Mouse (Mus musculus): Measurements from ENCODE around the gene Cacnb2. TPM values are rescaled to one million over a fixed set of nuclear protein-coding genes. Genes with fewer than 3 reads are reported as not detected.
A peak's percentile ranks its signal among the peaks of the same experiment; 100 is the strongest.

Gene Cacnb2
- polyA plus RNA-seq, 1 experiment from 2014 or later = 0.77 TPM

GRCm38 (mm10) chr2:15008072-15008471 is 405.2 kb downstream of the Cacnb2 start:
- Histone ChIP-seq H3K27ac (replicated peaks; ENCODE audit: low read depth, low read length) (no peak overlapping the region), H3K4me1 (ENCODE audit: control insufficient read depth, insufficient read depth, low read length) (no peaks in the 10 kb centered on the region), H3K4me3 (ENCODE audit: low read depth, low read length) (no peak overlapping the region), H3K36me3 (replicated peaks; ENCODE audit: control insufficient read depth, insufficient read depth, low read depth, low read length) (no peaks in the 10 kb centered on the region), H3K4me2 (ENCODE audit: low read depth, low read length) (no peak overlapping the region), H3K27me3 (ENCODE audit: control insufficient read depth, insufficient read depth, low read length) (no peaks in the 10 kb centered on the region), H3K9ac (replicated peaks; ENCODE audit: low read length) (no peak overlapping the region), H3K9me3 (replicated peaks; ENCODE audit: control insufficient read depth, low read length) (no peaks in the 10 kb centered on the region)
- ATAC-seq (replicated peaks; ENCODE audit: insufficient number of reproducible peaks, low FRiP score, low TSS enrichment, low read depth) (no peak), DNase-seq (ENCODE audit: low spot score) (no peak)
- WGBS = 96% methylated on average over 1 of the region's 1 CpGs

DNA sequence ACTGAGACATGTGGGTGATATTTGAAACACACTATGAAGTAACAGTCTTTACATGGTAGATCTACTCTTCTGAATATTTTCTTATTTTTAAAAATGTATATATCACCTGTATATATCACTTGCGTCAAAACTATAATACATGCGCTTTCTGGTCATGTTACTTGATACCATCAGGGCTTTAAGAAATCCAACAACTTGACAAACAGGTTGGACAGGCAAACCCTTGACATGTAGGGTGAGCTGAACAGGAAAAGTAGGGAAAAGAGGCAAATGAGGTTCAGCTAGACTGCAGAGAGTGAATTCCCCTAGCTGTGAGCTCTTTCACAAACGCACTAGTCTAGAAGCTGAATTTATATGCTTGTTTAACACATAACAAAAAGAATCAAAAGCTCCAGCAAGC is 423.9 kb downstream of the Cacnb2 start:
- Histone ChIP-seq H3K9me3 (replicated peaks; ENCODE audit: control insufficient read depth, low read length) (no peaks in the 10 kb centered on the region), H3K4me1 (ENCODE audit: control insufficient read depth, insufficient read depth, low read length) (no peaks in the 10 kb centered on the region), H3K9ac (replicated peaks; ENCODE audit: low read length) (no peak overlapping the region), H3K27me3 (ENCODE audit: control insufficient read depth, insufficient read depth, low read length) (no peaks in the 10 kb centered on the region), H3K27ac (replicated peaks; ENCODE audit: low read depth, low read length) (no peak overlapping the region), H3K36me3 (replicated peaks; ENCODE audit: control insufficient read depth, insufficient read depth, low read depth, low read length) (0 out of 2 replicates have a peak, but pooled peaks cover 2% of the 10 kb centered on the region), H3K4me3 (ENCODE audit: low read depth, low read length) (no peak overlapping the region), H3K4me2 (ENCODE audit: low read depth, low read length) (no peak overlapping the region)
- WGBS = 87% methylated on average over 3 of the region's 3 CpGs
- DNase-seq (ENCODE audit: low spot score) = peak; percentile 22
- ATAC-seq (replicated peaks; ENCODE audit: insufficient number of reproducible peaks, low FRiP score, low TSS enrichment, low read depth) = no peak

DNA sequence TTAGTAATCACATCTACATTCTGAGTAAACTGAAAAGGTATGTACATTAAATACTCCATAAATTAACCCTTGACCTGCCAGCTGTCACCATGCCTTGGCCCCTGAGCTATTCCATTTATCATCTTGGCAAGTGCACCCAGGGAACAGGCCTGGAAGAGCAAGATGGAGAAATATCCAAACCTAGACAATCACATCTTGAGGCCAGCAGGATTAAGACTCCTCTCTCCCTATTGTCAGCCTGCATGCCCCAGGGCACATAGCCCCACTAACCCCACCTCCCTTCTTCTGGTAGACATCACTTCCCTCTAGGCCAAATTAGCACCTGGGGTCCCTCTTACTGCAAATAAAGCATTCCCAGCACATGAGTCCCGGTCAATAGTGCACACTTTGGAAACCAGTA is 424.9 kb downstream of the Cacnb2 start:
- no peak for DNase-seq (ENCODE audit: low spot score)
- H3K4me3 ChIP-seq (ENCODE audit: low read depth, low read length) = no peak overlapping the region
- WGBS = 92% methylated on average over 1 of the region's 1 CpGs
- no peaks in the 10 kb centered on the region for H3K4me1 ChIP-seq (ENCODE audit: control insufficient read depth, insufficient read depth, low read length)
- 0 out of 2 replicates have a peak, but pooled peaks cover 2% of the 10 kb centered on the region for H3K36me3 ChIP-seq (replicated peaks; ENCODE audit: control insufficient read depth, insufficient read depth, low read depth, low read length)
- no peak overlapping the region for H3K27ac ChIP-seq (replicated peaks; ENCODE audit: low read depth, low read length)
- H3K9me3 ChIP-seq (replicated peaks; ENCODE audit: control insufficient read depth, low read length) = no peaks in the 10 kb centered on the region
- H3K4me2 ChIP-seq (ENCODE audit: low read depth, low read length) = no peak overlapping the region
- no peak for ATAC-seq (replicated peaks; ENCODE audit: insufficient number of reproducible peaks, low FRiP score, low TSS enrichment, low read depth)
- H3K27me3 ChIP-seq (ENCODE audit: control insufficient read depth, insufficient read depth, low read length) = no peaks in the 10 kb centered on the region
- H3K9ac ChIP-seq (replicated peaks; ENCODE audit: low read length) = no peak overlapping the region

Other genes starting within 250 kb of the Cacnb2 start
- gene Slc39a12, start 214.8 kb upstream of the Cacnb2 start, polyA plus RNA-seq (2014; fragmentation: Nextera tagmentation; extraction: Ambion mirVana) = 0.17 and 0.20 TPM in 2 replicates